Mouse (Mus musculus) CH12.LX (cell line): ENCODE data around the gene Zg16. TPM values are rescaled to one million over a fixed set of nuclear protein-coding genes. Genes with fewer than 3 reads are reported as not detected.

ENCODE experiments used
- DNase-seq: peaks from one replicate; pipeline ENCODE4 v3.0.0-alpha.2; 2013; ENCODE audit errors: extremely low read depth
- H3K27ac ChIP-seq: 2 replicates; pipeline ENCODE4 v1.5.1; 2012; ENCODE audit warnings: low read depth, mild to moderate bottlenecking, control low read depth, moderate library complexity; ENCODE audit not compliant: insufficient read depth
- H3K27me3 ChIP-seq: replicated peaks from 2 replicates; pipeline ENCODE3; 2012; ENCODE audit warnings: inconsistent platforms
- H3K36me3 ChIP-seq, 2 experiments: replicated peaks in 1 of 2; 2 replicates each; pipeline versions ENCODE3 to v1.6.1; 2012; ENCODE audit warnings: inconsistent platforms in 1 of 2, low read length in 1 of 2, mild to moderate bottlenecking in 1 of 2, mixed read lengths in 1 of 2, moderate library complexity in 1 of 2; ENCODE audit not compliant: control insufficient read depth in 1 of 2, insufficient read depth in 1 of 2
- H3K4me1 ChIP-seq, 2 experiments: 2 replicates each; pipeline ENCODE4 v1.6.1; 2012; ENCODE audit warnings: inconsistent platforms in 1 of 2, moderate library complexity in 1 of 2; ENCODE audit not compliant: insufficient read depth in 2 of 2, control insufficient read depth in 1 of 2
- H3K4me2 ChIP-seq: 2 replicates; pipeline ENCODE4 v1.6.1; 2012; ENCODE audit warnings: low read depth, mild to moderate bottlenecking, control low read depth; ENCODE audit not compliant: poor library complexity, insufficient read depth, severe bottlenecking
- H3K4me3 ChIP-seq, 3 experiments: fragments of 150-350 bp in 1 of 3; sonication (generic) in 1 of 3; replicated peaks in 1 of 3; 2 replicates each; pipeline versions ENCODE3 to v1.5.1; 2011 to 2012; ENCODE audit warnings: low read depth in 2 of 3, low read length in 2 of 3, mild to moderate bottlenecking in 2 of 3, moderate library complexity in 2 of 3, control low read depth in 1 of 3, improper control_type of control experiment in 1 of 3, inconsistent platforms in 1 of 3, mixed read lengths in 1 of 3; ENCODE audit not compliant: poor library complexity in 1 of 3
- H3K79me2 ChIP-seq: replicated peaks from 2 replicates; pipeline ENCODE4 v1.6.1; 2012; ENCODE audit warnings: mild to moderate bottlenecking, moderate library complexity; ENCODE audit not compliant: control insufficient read depth, poor library complexity, insufficient read depth, severe bottlenecking; ENCODE audit errors: extremely low read depth
- H3K9ac ChIP-seq: 2 replicates; pipeline ENCODE4 v1.6.1; 2012; ENCODE audit warnings: low read depth, mild to moderate bottlenecking, control low read depth, moderate library complexity; ENCODE audit not compliant: insufficient read depth
- H3K9me3 ChIP-seq: replicated peaks from 2 replicates; pipeline ENCODE3; 2012; ENCODE audit warnings: low read length, inconsistent platforms, mixed read lengths
- CHD1 ChIP-seq: IDR thresholded peaks from 2 replicates; pipeline ENCODE4 v1.6.1; 2012; ENCODE audit warnings: low read depth, low read length, improper control_type of control experiment, inconsistent platforms
- CTCF ChIP-seq, 2 experiments: IDR thresholded peaks in 1 of 2; conservative IDR thresholded peaks in 1 of 2; 2 replicates each; pipeline ENCODE4 v1.5.1; 2011 to 2012; ENCODE audit warnings: low read depth in 2 of 2, low read length in 2 of 2, improper control_type of control experiment in 1 of 2, inconsistent platforms in 1 of 2, mild to moderate bottlenecking in 1 of 2, moderate library complexity in 1 of 2
- E2F4 ChIP-seq: IDR thresholded peaks from 2 replicates; pipeline ENCODE4 v1.6.1; 2011; ENCODE audit warnings: low read depth, low read length, improper control_type of control experiment; ENCODE audit not compliant: insufficient replicate concordance
- EP300 ChIP-seq: IDR thresholded peaks from 2 replicates; pipeline ENCODE4 v1.6.1; 2011; ENCODE audit warnings: low read length, improper control_type of control experiment
- GABPA ChIP-seq: IDR thresholded peaks from 2 replicates; pipeline ENCODE4 v1.6.1; 2012; ENCODE audit warnings: low read depth, low read length, improper control_type of control experiment, inconsistent platforms; ENCODE audit not compliant: insufficient replicate concordance
- IRF4 ChIP-seq: IDR thresholded peaks from 2 replicates; pipeline ENCODE4 v1.6.1; 2014; ENCODE audit warnings: low read depth, mild to moderate bottlenecking, inconsistent platforms, low read length, improper control_type of control experiment
- JUN ChIP-seq: IDR thresholded peaks from 2 replicates; pipeline ENCODE4 v1.6.1; 2011; ENCODE audit warnings: low read depth, mild to moderate bottlenecking, low read length, improper control_type of control experiment, moderate library complexity; ENCODE audit not compliant: insufficient read depth
- JUND ChIP-seq: conservative IDR thresholded peaks from 2 replicates; pipeline ENCODE4 v1.6.1; 2011; ENCODE audit warnings: low read depth, low read length, improper control_type of control experiment
- KAT2A ChIP-seq: IDR thresholded peaks from 2 replicates; pipeline ENCODE4 v1.6.1; 2012; ENCODE audit warnings: low read length, improper control_type of control experiment, inconsistent platforms; ENCODE audit not compliant: insufficient replicate concordance
- MAFK ChIP-seq: IDR thresholded peaks from 2 replicates; pipeline ENCODE4 v1.6.1; 2011; ENCODE audit warnings: low read length, improper control_type of control experiment; ENCODE audit not compliant: insufficient replicate concordance
- MAX ChIP-seq: IDR thresholded peaks from 2 replicates; pipeline ENCODE4 v1.6.1; 2011; ENCODE audit warnings: low read length, improper control_type of control experiment
- MEF2A ChIP-seq: IDR thresholded peaks from 2 replicates; pipeline ENCODE4 v1.6.1; 2014; ENCODE audit warnings: low read depth, mild to moderate bottlenecking, inconsistent platforms, low read length, improper control_type of control experiment, borderline replicate concordance
- MYC ChIP-seq: IDR thresholded peaks from 2 replicates; pipeline ENCODE4 v1.6.1; 2011; ENCODE audit warnings: low read depth, mild to moderate bottlenecking, improper control_type of control experiment, low read length
- NELFE ChIP-seq: IDR thresholded peaks from 2 replicates; pipeline ENCODE4 v1.6.1; 2011; ENCODE audit warnings: low read depth, low read length, improper control_type of control experiment
- NRF1 ChIP-seq: IDR thresholded peaks from 2 replicates; pipeline ENCODE4 v1.6.1; 2014; ENCODE audit warnings: low read depth, mild to moderate bottlenecking, inconsistent platforms, low read length, improper control_type of control experiment, moderate library complexity
- PAX5 ChIP-seq: IDR thresholded peaks from 2 replicates; pipeline ENCODE4 v1.6.1; 2012; ENCODE audit warnings: low read length, inconsistent platforms, mixed read lengths
- POLR2AphosphoS2 ChIP-seq: IDR thresholded peaks from 2 replicates; pipeline ENCODE4 v1.6.1; 2011; ENCODE audit warnings: low read depth, low read length, improper control_type of control experiment
- RAD21 ChIP-seq: IDR thresholded peaks from 2 replicates; pipeline ENCODE4 v1.6.1; 2011; ENCODE audit warnings: low read depth, mild to moderate bottlenecking, low read length, improper control_type of control experiment, moderate library complexity
- SMC3 ChIP-seq: IDR thresholded peaks from 2 replicates; pipeline ENCODE4 v1.6.1; 2011; ENCODE audit warnings: low read depth, low read length, improper control_type of control experiment
- TCF12 ChIP-seq: IDR thresholded peaks from 2 replicates; pipeline ENCODE4 v1.6.1; 2014; ENCODE audit warnings: low read depth, mild to moderate bottlenecking, inconsistent platforms, low read length, improper control_type of control experiment
- USF2 ChIP-seq: conservative IDR thresholded peaks from 2 replicates; pipeline ENCODE4 v1.6.1; 2011; ENCODE audit warnings: low read depth, low read length, improper control_type of control experiment
- ZC3H11A ChIP-seq: IDR thresholded peaks from 2 replicates; pipeline ENCODE4 v1.6.1; 2012; ENCODE audit warnings: low read depth, mild to moderate bottlenecking, inconsistent platforms, low read length, improper control_type of control experiment
- dilution Hi-C: fragments of 300-500 bp; cut with MboI; formaldehyde crosslinking; loops from 2 replicates; pipeline ENCODE4 v1.14.3; 2020; ENCODE audit warnings: low sequenced_read_pairs; ENCODE audit not compliant: extremely low pct_unique_long_range_greater_than_20kb, extremely low pct_ligation_motif_present
- in situ Hi-C: fragments of 300-500 bp; cut with MboI; formaldehyde crosslinking; loops from 3 replicates; pipeline ENCODE4 v1.14.3; 2019; ENCODE audit warnings: low sequenced_read_pairs, low pct_ligation_motif_present, low pct_unique_long_range_greater_than_20kb, mixed read lengths
- polyA plus RNA-seq: library from polyadenylated mRNA; unstranded; fragments of >175 nt; gene quantifications from 2 replicates; pipeline ENCODE4 v1.2.1, GENCODE M21; 2012; ENCODE audit warnings: low read depth; ENCODE audit not compliant: insufficient read length
- total RNA-seq, 2 experiments: library from RNA; depleted of rRNA; stranded (reverse); fragments of 300-350 nt in 1 of 2; fragments of >200 nt in 1 of 2; gene quantifications; 2 replicates each; pipeline ENCODE4 v1.2.3; 2012 to 2014

The Zg16 gene
- total and polyA plus RNA-seq, 3 experiments, result not detected

GRCm38 (mm10) chr7:127082995-127083394 is 4.1 kb downstream of the Zg16 start:
- in situ Hi-C loops, result no loop called here
- Histone ChIP-seq H3K36me3 (peaks cover 0 to 6% of the 10 kb centered on the region in 2 experiments), H3K4me3 (no peak overlapping the region), H3K9ac (no peak overlapping the region), H3K9me3 (no peaks in the 10 kb centered on the region), H3K79me2 (no peaks in the 10 kb centered on the region), H3K27ac (no peak overlapping the region), H3K4me1 (peaks cover 14 to 41% of the 10 kb centered on the region in 2 experiments), H3K27me3 (no peaks in the 10 kb centered on the region), H3K4me2 (no peak overlapping the region)
- no peak for DNase-seq
- dilution Hi-C loops, result no loop called here
- TF ChIP-seq POLR2AphosphoS2 (no peak), MEF2A (no peak)

GRCm38 (mm10) chr7:127082271-127082670 is 4.9 kb downstream of the Zg16 start:
- no peak overlapping the region for H3K9ac ChIP-seq
- no peak overlapping the region for H3K27ac ChIP-seq
- TF ChIP-seq MAFK (no peak), USF2 (no peak), EP300 (no peak), GABPA (no peak), JUND (no peak), MYC (no peak), CHD1 (no peak), TCF12 (no peak), ZC3H11A (no peak), E2F4 (no peak), MAX (no peak), JUN (no peak), RAD21 (no peak), CTCF (conservative IDR thresholded peaks at IDR 0.05 in 1 of 2, IDR thresholded peaks at IDR 0.05 in 1 of 2; ENCODE audit: low read depth in 2 of 2, low read length in 2 of 2) (no peak), IRF4 (no peak), PAX5 (no peak), NELFE (no peak), KAT2A (no peak), NRF1 (no peak), SMC3 (no peak)
- H3K27me3 ChIP-seq, result no peaks in the 10 kb centered on the region
- peaks cover 14 to 48% of the 10 kb centered on the region in 2 experiments for H3K4me1 ChIP-seq
- H3K36me3 ChIP-seq, result peaks cover 0 to 7% of the 10 kb centered on the region in 2 experiments
- dilution Hi-C loops (no loop called here), in situ Hi-C loops (no loop called here)
- no peak for DNase-seq
- H3K79me2 ChIP-seq, result no peaks in the 10 kb centered on the region
- H3K4me2 ChIP-seq, result no peak overlapping the region
- no peaks in the 10 kb centered on the region for H3K9me3 ChIP-seq
- H3K4me3 ChIP-seq, result no peak overlapping the region
